Mouse (Mus musculus): Measurements from ENCODE around the gene Actn2. TPM values are rescaled to one million over a fixed set of nuclear protein-coding genes. Genes with fewer than 3 reads are reported as not detected.

Gene Actn2
- polyA plus RNA-seq, 1 experiment from 2014 or later: 1.1 TPM

GRCm38 (mm10) chr13:12323076-12323625 lies 17.4 kb downstream of the Actn2 start:
- no peak overlapping the region for H3K9ac ChIP-seq (replicated peaks)
- H3K4me2 ChIP-seq (ENCODE audit: low read depth, low read length): no peak overlapping the region
- DNase-seq: no peak
- H3K27me3 ChIP-seq (ENCODE audit: insufficient read depth, low read length): no peaks in the 10 kb centered on the region
- no peak for ATAC-seq
- H3K9me3 ChIP-seq (ENCODE audit: low read length): no peaks in the 10 kb centered on the region
- TF ChIP-seq EP300 (IDR thresholded peaks at IDR 0.05; ENCODE audit: low read depth) (no peak), CTCF (IDR thresholded peaks at IDR 0.05; ENCODE audit: low read depth) (no peak)
- WGBS (ENCODE audit: insufficient replicate concordance): 90% methylated on average over 12 of the region's 12 CpGs
- no peaks in the 10 kb centered on the region for H3K4me1 ChIP-seq (ENCODE audit: insufficient read depth)
- no peak overlapping the region for H3K4me3 ChIP-seq (ENCODE audit: low read depth, low read length)
- H3K27ac ChIP-seq (ENCODE audit: low read depth): no peak overlapping the region
- H3K36me3 ChIP-seq (replicated peaks; ENCODE audit: insufficient read depth, low read length): no peaks in the 10 kb centered on the region

DNA sequence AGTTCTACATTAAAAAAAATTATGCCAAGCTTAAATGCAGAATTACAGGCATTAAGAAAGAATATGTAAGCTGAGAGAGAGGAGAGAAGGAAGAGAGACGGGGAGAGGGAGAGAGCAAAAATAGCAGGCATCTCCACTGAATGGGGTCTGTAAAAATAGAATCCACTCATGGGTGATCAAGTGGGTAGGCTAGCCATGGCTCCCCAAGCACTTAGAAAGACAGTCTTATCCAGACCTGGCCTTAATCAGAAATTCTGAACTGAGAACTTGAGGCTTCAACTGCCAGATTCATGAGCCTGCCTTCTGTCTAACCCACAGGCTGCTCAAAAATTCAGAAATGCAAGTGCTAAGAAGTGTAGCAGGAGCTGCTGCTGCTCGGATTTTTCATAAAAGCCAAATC lies 20.4 kb downstream of the Actn2 start:
- Histone ChIP-seq H3K27ac (ENCODE audit: low read depth) (no peak overlapping the region), H3K36me3 (replicated peaks; ENCODE audit: insufficient read depth, low read length) (no peaks in the 10 kb centered on the region), H3K9me3 (ENCODE audit: low read length) (no peaks in the 10 kb centered on the region), H3K4me2 (ENCODE audit: low read depth, low read length) (no peak overlapping the region), H3K4me3 (ENCODE audit: low read depth, low read length) (no peak overlapping the region), H3K27me3 (ENCODE audit: insufficient read depth, low read length) (no peaks in the 10 kb centered on the region), H3K9ac (replicated peaks) (no peak overlapping the region), H3K4me1 (ENCODE audit: insufficient read depth) (no peaks in the 10 kb centered on the region)
- DNase-seq (no peak), ATAC-seq (no peak)
- 54% methylated on average over 2 of the region's 2 CpGs for WGBS (ENCODE audit: insufficient replicate concordance)
- TF ChIP-seq CTCF (IDR thresholded peaks at IDR 0.05; ENCODE audit: low read depth): no peak
- no peak for TF ChIP-seq EP300 (IDR thresholded peaks at IDR 0.05; ENCODE audit: low read depth)

DNA sequence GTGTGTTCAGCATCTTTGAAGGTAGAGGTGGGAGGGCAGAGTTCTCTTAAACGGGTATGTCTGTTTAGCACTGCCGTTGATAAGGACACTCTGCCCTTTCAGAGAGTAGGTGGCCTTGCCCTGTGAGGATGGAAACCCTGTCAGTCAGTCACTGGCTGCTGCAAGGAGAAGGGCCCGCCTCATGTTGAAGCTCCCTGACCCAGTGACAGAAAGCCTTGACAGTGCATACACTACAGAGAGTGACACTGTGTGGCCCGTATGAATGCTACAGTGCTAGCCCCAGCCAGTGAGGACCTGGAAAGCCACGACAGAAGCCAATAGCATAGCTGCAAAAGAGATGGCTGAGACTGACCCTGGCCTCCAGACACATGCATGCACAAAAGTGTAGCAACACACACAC lies 22.5 kb downstream of the Actn2 start:
- Histone ChIP-seq H3K27me3 (ENCODE audit: insufficient read depth, low read length) (no peaks in the 10 kb centered on the region), H3K4me2 (ENCODE audit: low read depth, low read length) (no peak overlapping the region), H3K9ac (replicated peaks) (no peak overlapping the region), H3K36me3 (replicated peaks; ENCODE audit: insufficient read depth, low read length) (no peaks in the 10 kb centered on the region), H3K9me3 (ENCODE audit: low read length) (no peaks in the 10 kb centered on the region), H3K4me1 (ENCODE audit: insufficient read depth) (no peaks in the 10 kb centered on the region), H3K27ac (ENCODE audit: low read depth) (no peak overlapping the region), H3K4me3 (ENCODE audit: low read depth, low read length) (no peak overlapping the region)
- ATAC-seq: no peak
- 60% methylated on average over 5 of the region's 5 CpGs for WGBS (ENCODE audit: insufficient replicate concordance)
- TF ChIP-seq CTCF (IDR thresholded peaks at IDR 0.05; ENCODE audit: low read depth): no peak
- TF ChIP-seq EP300 (IDR thresholded peaks at IDR 0.05; ENCODE audit: low read depth): no peak
- DNase-seq: no peak

GRCm38 (mm10) chr13:12317191-12317765 lies 23.3 kb downstream of the Actn2 start:
- no peak overlapping the region for H3K4me3 ChIP-seq (ENCODE audit: low read depth, low read length)
- 61% methylated on average over 6 of the region's 6 CpGs for WGBS (ENCODE audit: insufficient replicate concordance)
- no peak overlapping the region for H3K27ac ChIP-seq (ENCODE audit: low read depth)
- no peak overlapping the region for H3K4me2 ChIP-seq (ENCODE audit: low read depth, low read length)
- H3K4me1 ChIP-seq (ENCODE audit: insufficient read depth): no peaks in the 10 kb centered on the region
- no peaks in the 10 kb centered on the region for H3K36me3 ChIP-seq (replicated peaks; ENCODE audit: insufficient read depth, low read length)
- no peak for DNase-seq
- H3K9ac ChIP-seq (replicated peaks): no peak overlapping the region
- no peaks in the 10 kb centered on the region for H3K9me3 ChIP-seq (ENCODE audit: low read length)
- no peaks in the 10 kb centered on the region for H3K27me3 ChIP-seq (ENCODE audit: insufficient read depth, low read length)
- TF ChIP-seq EP300 (IDR thresholded peaks at IDR 0.05; ENCODE audit: low read depth) (no peak), CTCF (IDR thresholded peaks at IDR 0.05; ENCODE audit: low read depth) (no peak)
- ATAC-seq: no peak

DNA sequence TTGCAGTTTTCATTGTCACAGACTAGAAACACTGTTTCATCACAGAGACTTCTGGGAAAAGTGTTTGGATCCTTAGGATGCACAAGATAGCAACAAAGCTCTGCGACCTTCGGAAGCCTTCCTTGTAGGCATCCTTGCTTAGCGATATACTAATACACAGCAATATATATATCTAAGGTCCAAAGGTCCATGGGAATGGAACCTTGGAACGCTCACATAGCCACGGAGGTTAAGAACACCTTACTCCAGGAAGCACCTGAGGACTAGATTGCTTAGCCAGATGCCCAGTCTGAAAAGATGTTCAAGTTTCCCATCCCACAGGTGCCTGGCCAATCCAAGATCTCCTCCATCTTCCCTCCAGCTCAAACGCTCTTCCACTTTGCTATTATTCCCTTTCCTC lies 26.4 kb downstream of the Actn2 start:
- ATAC-seq (no peak), DNase-seq (no peak)
- H3K4me1 ChIP-seq (ENCODE audit: insufficient read depth): no peaks in the 10 kb centered on the region
- H3K9ac ChIP-seq (replicated peaks): no peak overlapping the region
- no peaks in the 10 kb centered on the region for H3K9me3 ChIP-seq (ENCODE audit: low read length)
- H3K4me3 ChIP-seq (ENCODE audit: low read depth, low read length): no peak overlapping the region
- no peaks in the 10 kb centered on the region for H3K27me3 ChIP-seq (ENCODE audit: insufficient read depth, low read length)
- 87% methylated on average over 6 of the region's 6 CpGs for WGBS (ENCODE audit: insufficient replicate concordance)
- TF ChIP-seq EP300 (IDR thresholded peaks at IDR 0.05; ENCODE audit: low read depth): no peak
- no peak for TF ChIP-seq CTCF (IDR thresholded peaks at IDR 0.05; ENCODE audit: low read depth)
- H3K4me2 ChIP-seq (ENCODE audit: low read depth, low read length): no peak overlapping the region
- no peak overlapping the region for H3K27ac ChIP-seq (ENCODE audit: low read depth)
- no peaks in the 10 kb centered on the region for H3K36me3 ChIP-seq (replicated peaks; ENCODE audit: insufficient read depth, low read length)

- H3K36me3 ChIP-seq (replicated peaks; ENCODE audit: insufficient read depth, low read length): no peaks in the 10 kb centered on the region
- H3K27ac ChIP-seq (ENCODE audit: low read depth): no peak overlapping the region
- WGBS (ENCODE audit: insufficient replicate concordance): 74% methylated on average over 10 of the region's 10 CpGs
- no peaks in the 10 kb centered on the region for H3K4me1 ChIP-seq (ENCODE audit: insufficient read depth)
- no peak for DNase-seq
- no peak overlapping the region for H3K9ac ChIP-seq (replicated peaks)
- no peak for ATAC-seq
- no peak overlapping the region for H3K4me3 ChIP-seq (ENCODE audit: low read depth, low read length)
- no peaks in the 10 kb centered on the region for H3K9me3 ChIP-seq (ENCODE audit: low read length)
- H3K27me3 ChIP-seq (ENCODE audit: insufficient read depth, low read length): no peaks in the 10 kb centered on the region
- no peak for TF ChIP-seq CTCF (IDR thresholded peaks at IDR 0.05; ENCODE audit: low read depth)
- no peak for TF ChIP-seq EP300 (IDR thresholded peaks at IDR 0.05; ENCODE audit: low read depth)
- H3K4me2 ChIP-seq (ENCODE audit: low read depth, low read length): no peak overlapping the region
These were observed 28.5 kb downstream of the Actn2 start for GRCm38 (mm10) chr13:12311930-12312492.
